Mouse (Mus musculus): ENCODE data around the gene Kcng1. TPM values are rescaled to one million over a fixed set of nuclear protein-coding genes. Genes with fewer than 3 reads are reported as not detected.

Kcng1 gene
- total and polyA plus RNA-seq, 2 experiments from 2014 or later: 1.8 to 2.1 TPM

DNA sequence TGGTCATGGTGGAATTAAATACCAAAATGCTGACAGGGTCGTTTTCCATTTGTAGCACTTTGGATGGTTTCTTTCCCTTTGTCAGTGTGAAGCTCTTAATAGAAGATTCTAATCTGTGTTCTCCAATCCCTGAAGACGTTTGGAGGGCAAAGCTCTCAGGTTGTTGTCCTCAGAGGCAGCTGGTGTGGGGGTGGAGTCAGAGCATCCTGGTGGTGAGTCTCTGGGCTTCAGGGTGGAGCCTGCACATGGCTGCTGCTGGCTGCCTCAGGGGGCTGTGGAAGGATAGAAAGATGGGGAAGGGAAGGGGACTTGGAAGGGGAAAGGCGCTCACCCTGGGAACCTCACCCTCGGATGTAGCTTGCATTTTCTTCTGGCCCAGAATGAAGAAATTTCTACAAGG, 31.0 kb upstream of the Kcng1 start:
- Histone ChIP-seq H3K9me3 (ENCODE audit: low read length) (no peaks in the 10 kb centered on the region), H3K4me1 (ENCODE audit: insufficient read depth, low read length) (peaks cover 4% of the 10 kb centered on the region; the same call in 1 of the 2 replicates), H3K27me3 (ENCODE audit: insufficient read depth, low read length) (no peaks in the 10 kb centered on the region), H3K4me2 (ENCODE audit: low read depth, low read length, poor library complexity, severe bottlenecking) (no peak overlapping the region), H3K27ac (ENCODE audit: low read depth, low read length) (no peak overlapping the region), H3K4me3 (ENCODE audit: low read depth, low read length) (no peak overlapping the region), H3K9ac (replicated peaks; ENCODE audit: low read length, poor library complexity, severe bottlenecking) (no peak overlapping the region), H3K36me3 (ENCODE audit: insufficient read depth, low read length) (no peaks in the 10 kb centered on the region)
- WGBS: 46% methylated on average over 4 of the region's 4 CpGs
- DNase-seq (ENCODE audit: low spot score): no peak
- no peak for ATAC-seq (ENCODE audit: low FRiP score)
- TF ChIP-seq CTCF (IDR thresholded peaks at IDR 0.05): no peak

GRCm38 (mm10) chr2:168311006-168311405, 29.5 kb upstream of the Kcng1 start:
- Histone ChIP-seq H3K4me3 (ENCODE audit: low read depth, low read length) (no peak overlapping the region), H3K27ac (ENCODE audit: low read depth, low read length) (no peak overlapping the region), H3K9me3 (ENCODE audit: low read length) (no peaks in the 10 kb centered on the region), H3K27me3 (ENCODE audit: insufficient read depth, low read length) (no peaks in the 10 kb centered on the region), H3K9ac (replicated peaks; ENCODE audit: low read length, poor library complexity, severe bottlenecking) (no peak overlapping the region), H3K4me2 (ENCODE audit: low read depth, low read length, poor library complexity, severe bottlenecking) (no peak overlapping the region), H3K36me3 (ENCODE audit: insufficient read depth, low read length) (no peaks in the 10 kb centered on the region), H3K4me1 (ENCODE audit: insufficient read depth, low read length) (peaks cover 4% of the 10 kb centered on the region; the same call in 1 of the 2 replicates)
- 93% methylated on average over 16 of the region's 16 CpGs for WGBS
- ATAC-seq (ENCODE audit: low FRiP score) (no peak), DNase-seq (ENCODE audit: low spot score) (no peak)
- TF ChIP-seq CTCF (IDR thresholded peaks at IDR 0.05): no peak

DNA sequence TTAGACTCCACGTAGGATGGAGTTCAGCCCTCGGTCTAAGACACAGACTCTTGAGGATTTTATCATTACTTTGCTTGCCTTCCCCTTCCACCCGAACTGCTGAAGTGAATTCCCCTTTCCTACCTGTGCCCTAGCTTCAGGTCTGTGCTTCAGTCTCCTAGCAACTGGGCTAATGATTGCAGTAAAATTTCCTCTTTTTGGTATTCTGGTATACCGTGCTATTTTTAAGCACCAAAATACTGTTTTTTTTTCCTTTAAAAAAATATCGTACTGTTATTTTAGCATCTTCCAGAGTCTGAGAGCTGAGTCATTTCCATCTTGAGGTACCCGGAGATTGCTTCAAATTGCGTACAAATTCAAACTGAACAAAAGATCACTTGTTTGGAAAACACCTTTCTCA, 27.4 kb upstream of the Kcng1 start:
- ATAC-seq (ENCODE audit: low FRiP score): no peak
- no peak overlapping the region for H3K4me2 ChIP-seq (ENCODE audit: low read depth, low read length, poor library complexity, severe bottlenecking)
- H3K9me3 ChIP-seq (ENCODE audit: low read length): no peaks in the 10 kb centered on the region
- H3K27me3 ChIP-seq (ENCODE audit: insufficient read depth, low read length): no peaks in the 10 kb centered on the region
- no peak overlapping the region for H3K4me3 ChIP-seq (ENCODE audit: low read depth, low read length)
- 0 out of 2 replicates have a peak, but pooled peaks cover 4% of the 10 kb centered on the region for H3K4me1 ChIP-seq (ENCODE audit: insufficient read depth, low read length)
- TF ChIP-seq CTCF (IDR thresholded peaks at IDR 0.05): no peak
- no peaks in the 10 kb centered on the region for H3K36me3 ChIP-seq (ENCODE audit: insufficient read depth, low read length)
- H3K27ac ChIP-seq (ENCODE audit: low read depth, low read length): peak overlapping the region; percentile 38; the same call in 1 of the 2 replicates
- no peak for DNase-seq (ENCODE audit: low spot score)
- no peak overlapping the region for H3K9ac ChIP-seq (replicated peaks; ENCODE audit: low read length, poor library complexity, severe bottlenecking)
- 49% methylated on average over 7 of the region's 7 CpGs for WGBS

DNA sequence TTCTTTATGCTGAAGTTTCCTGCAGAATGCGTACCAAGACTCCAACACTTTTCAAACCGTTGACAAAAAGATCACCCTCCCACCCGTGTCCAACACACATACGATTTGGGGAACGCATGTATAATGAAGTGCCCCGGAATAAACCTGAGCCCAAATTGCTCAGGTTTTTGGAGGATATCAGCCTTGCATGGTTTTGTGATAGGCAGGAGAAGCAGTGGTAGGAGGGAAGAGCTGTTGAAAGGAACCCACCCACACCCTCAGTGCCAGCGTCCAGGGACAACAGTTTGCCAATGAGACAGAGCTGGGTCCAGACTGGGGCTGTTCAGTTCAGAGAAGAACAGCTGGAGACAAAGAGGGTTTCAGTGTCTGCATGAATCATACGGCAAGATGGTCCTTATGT, 18.1 kb upstream of the Kcng1 start:
- Histone ChIP-seq H3K9me3 (ENCODE audit: low read length) (no peaks in the 10 kb centered on the region), H3K9ac (replicated peaks; ENCODE audit: low read length, poor library complexity, severe bottlenecking) (no peak overlapping the region), H3K4me2 (ENCODE audit: low read depth, low read length, poor library complexity, severe bottlenecking) (no peak overlapping the region)

GRCm38 (mm10) chr2:168296530-168296929, 15.0 kb upstream of the Kcng1 start:
- Histone ChIP-seq H3K4me2 (ENCODE audit: low read depth, low read length, poor library complexity, severe bottlenecking) (no peak overlapping the region), H3K9me3 (ENCODE audit: low read length) (no peaks in the 10 kb centered on the region), H3K4me1 (ENCODE audit: insufficient read depth, low read length) (peaks cover 9% of the 10 kb centered on the region; the same call in 1 of the 2 replicates), H3K27me3 (ENCODE audit: insufficient read depth, low read length) (no peaks in the 10 kb centered on the region), H3K9ac (replicated peaks; ENCODE audit: low read length, poor library complexity, severe bottlenecking) (no peak overlapping the region), H3K4me3 (ENCODE audit: low read depth, low read length) (no peak overlapping the region), H3K27ac (ENCODE audit: low read depth, low read length) (no peak overlapping the region), H3K36me3 (ENCODE audit: insufficient read depth, low read length) (no peaks in the 10 kb centered on the region)
- TF ChIP-seq CTCF (IDR thresholded peaks at IDR 0.05): no peak; the same call in 1 of the 2 replicates
- 91% methylated on average over 10 of the region's 10 CpGs for WGBS
- DNase-seq (ENCODE audit: low spot score) (no peak), ATAC-seq (ENCODE audit: low FRiP score) (no peak)

More for the DNA sequence above, 18.1 kb upstream of the Kcng1 start:
- Histone ChIP-seq H3K27ac (ENCODE audit: low read depth, low read length) (no peak overlapping the region), H3K27me3 (ENCODE audit: insufficient read depth, low read length) (no peaks in the 10 kb centered on the region), H3K4me1 (ENCODE audit: insufficient read depth, low read length) (no peaks in the 10 kb centered on the region), H3K4me3 (ENCODE audit: low read depth, low read length) (no peak overlapping the region), H3K36me3 (ENCODE audit: insufficient read depth, low read length) (no peaks in the 10 kb centered on the region)
- DNase-seq (ENCODE audit: low spot score) (no peak), ATAC-seq (ENCODE audit: low FRiP score) (no peak)
- no peak for TF ChIP-seq CTCF (IDR thresholded peaks at IDR 0.05)
- WGBS: 87% methylated on average over 8 of the region's 8 CpGs

- no peak overlapping the region for H3K9ac ChIP-seq (replicated peaks; ENCODE audit: low read length, poor library complexity, severe bottlenecking)
- DNase-seq (ENCODE audit: low spot score) (no peak), ATAC-seq (ENCODE audit: low FRiP score) (no peak)
- no peaks in the 10 kb centered on the region for H3K9me3 ChIP-seq (ENCODE audit: low read length)
- TF ChIP-seq CTCF (IDR thresholded peaks at IDR 0.05): no peak
- H3K36me3 ChIP-seq (ENCODE audit: insufficient read depth, low read length): no peaks in the 10 kb centered on the region
- 17% methylated on average over 6 of the region's 6 CpGs for WGBS
- H3K4me3 ChIP-seq (ENCODE audit: low read depth, low read length): no peak overlapping the region
- no peaks in the 10 kb centered on the region for H3K27me3 ChIP-seq (ENCODE audit: insufficient read depth, low read length)
- no peak overlapping the region for H3K4me2 ChIP-seq (ENCODE audit: low read depth, low read length, poor library complexity, severe bottlenecking)
- peak overlapping the region; percentile 27; the same call in 1 of the 2 replicates for H3K27ac ChIP-seq (ENCODE audit: low read depth, low read length)
- peaks cover 15% of the 10 kb centered on the region; the same call in 1 of the 2 replicates for H3K4me1 ChIP-seq (ENCODE audit: insufficient read depth, low read length)
Measured at GRCm38 (mm10) chr2:168292521-168292920, 11.0 kb upstream of the Kcng1 start.

Data from midbrain, postnatal 0 days (tissue).